Mouse (Mus musculus): ENCODE results near the gene Pafah1b1. TPM values are rescaled to one million over a fixed set of nuclear protein-coding genes. Genes with fewer than 3 reads are reported as not detected.

The Pafah1b1 gene
- polyA plus RNA-seq, 1 experiment from 2014 or later, result 51.2 TPM

DNA sequence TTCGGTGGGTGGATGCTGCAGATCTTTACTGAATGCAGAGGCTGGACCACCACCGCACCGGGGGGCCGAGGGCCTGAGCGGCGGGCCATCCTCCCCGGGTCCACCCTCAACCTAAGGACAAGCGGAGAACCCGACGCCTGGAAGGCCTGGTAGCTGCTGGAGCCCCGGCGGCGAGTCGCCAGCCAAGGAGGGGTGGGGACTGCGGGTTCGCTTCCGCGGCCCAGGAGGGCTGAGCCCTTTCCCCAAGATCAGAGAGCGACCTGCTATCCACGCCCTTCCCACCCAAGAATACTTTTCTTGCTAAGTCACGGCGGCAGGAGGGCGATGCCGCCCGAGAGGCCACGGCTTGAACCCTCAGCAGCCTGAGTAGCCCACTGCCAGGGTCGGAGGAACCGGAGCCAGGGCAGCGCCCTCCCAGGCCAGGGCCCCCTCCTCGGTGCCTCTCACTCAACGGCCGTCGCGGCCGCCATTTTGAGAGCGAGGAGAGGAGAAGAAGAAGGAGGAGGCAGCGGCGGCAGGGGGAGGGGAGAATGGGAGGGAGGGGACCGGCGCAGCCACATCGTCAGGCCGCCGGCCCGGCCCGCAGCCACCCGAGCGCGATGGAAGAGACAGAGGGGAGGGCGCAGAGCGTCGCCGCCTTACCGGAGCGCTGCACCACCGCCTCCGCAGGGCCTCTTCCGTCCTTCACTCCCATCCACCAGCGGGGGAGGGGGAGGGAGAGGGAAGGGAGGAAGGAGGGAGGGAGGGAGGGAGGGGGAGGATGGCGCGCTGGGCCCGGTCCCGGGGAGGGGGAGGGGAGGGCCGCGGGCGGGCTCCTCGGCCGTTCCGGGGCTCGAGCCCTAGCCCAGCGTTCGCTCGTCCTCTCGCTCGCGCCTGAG lies 874 bp downstream of the Pafah1b1 start:
- peak overlapping the region; percentile 86 for H3K4me2 ChIP-seq (ENCODE audit: low read length)
- ATAC-seq, result peak; percentile 81
- WGBS, result under 1% methylated on average over 49 of the region's 75 CpGs
- H3K9me3 ChIP-seq (ENCODE audit: control insufficient read depth, low read length), result no peaks in the 10 kb centered on the region
- H3K36me3 ChIP-seq (ENCODE audit: control insufficient read depth, insufficient read depth), result no peaks in the 10 kb centered on the region
- H3K4me3 ChIP-seq (replicated peaks; ENCODE audit: low read length), result peak overlapping the region; percentile 61
- H3K27ac ChIP-seq (ENCODE audit: low read length), result peak overlapping the region; percentile 100
- peaks cover 24% of the 10 kb centered on the region for H3K4me1 ChIP-seq (replicated peaks; ENCODE audit: control insufficient read depth, insufficient read depth, low read length)
- no peaks in the 10 kb centered on the region for H3K27me3 ChIP-seq (replicated peaks; ENCODE audit: control insufficient read depth, insufficient read depth, low read length)
- H3K9ac ChIP-seq (replicated peaks; ENCODE audit: low read depth, low read length), result peak overlapping the region; percentile 97

GRCm38 (mm10) chr11:74721971-74722370 lies 2.5 kb downstream of the Pafah1b1 start:
- Histone ChIP-seq H3K9me3 (ENCODE audit: control insufficient read depth, low read length) (no peaks in the 10 kb centered on the region), H3K27ac (ENCODE audit: low read length) (no peak overlapping the region), H3K9ac (replicated peaks; ENCODE audit: low read depth, low read length) (peak overlapping the region; percentile 49; the same call in 1 of the 2 replicates), H3K36me3 (ENCODE audit: control insufficient read depth, insufficient read depth) (no peaks in the 10 kb centered on the region), H3K4me1 (replicated peaks; ENCODE audit: control insufficient read depth, insufficient read depth, low read length) (peaks cover 24% of the 10 kb centered on the region), H3K4me3 (replicated peaks; ENCODE audit: low read length) (peak overlapping the region; percentile 49), H3K4me2 (ENCODE audit: low read length) (peak overlapping the region; percentile 82), H3K27me3 (replicated peaks; ENCODE audit: control insufficient read depth, insufficient read depth, low read length) (no peaks in the 10 kb centered on the region)
- 24% methylated on average over 3 of the region's 3 CpGs for WGBS
- no peak for ATAC-seq

DNA sequence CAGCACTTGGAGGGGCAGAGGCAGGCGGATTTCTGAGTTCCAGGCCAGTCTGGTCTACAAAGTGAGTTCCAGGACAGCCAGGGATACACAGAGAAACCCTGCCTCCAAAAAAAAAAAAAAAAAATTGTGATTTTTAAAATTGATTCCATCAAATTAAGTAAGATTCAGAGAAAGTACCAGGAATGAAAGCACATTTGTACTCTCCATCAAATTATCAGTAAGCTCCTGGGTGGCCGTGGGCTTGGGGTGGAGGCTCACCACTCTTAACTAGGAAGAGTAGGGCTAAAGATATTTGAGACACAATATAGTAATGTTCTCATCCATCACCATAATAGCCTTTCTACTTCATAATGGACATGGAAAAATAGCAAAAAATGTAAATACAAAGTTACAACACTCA lies 3.3 kb downstream of the Pafah1b1 start:
- no peaks in the 10 kb centered on the region for H3K9me3 ChIP-seq (ENCODE audit: control insufficient read depth, low read length)
- no peak overlapping the region for H3K4me3 ChIP-seq (replicated peaks; ENCODE audit: low read length)
- no peak overlapping the region for H3K27ac ChIP-seq (ENCODE audit: low read length)
- H3K4me2 ChIP-seq (ENCODE audit: low read length), result peak overlapping the region; percentile 42
- H3K27me3 ChIP-seq (replicated peaks; ENCODE audit: control insufficient read depth, insufficient read depth, low read length), result no peaks in the 10 kb centered on the region
- H3K36me3 ChIP-seq (ENCODE audit: control insufficient read depth, insufficient read depth), result no peaks in the 10 kb centered on the region
- no peak for ATAC-seq
- H3K4me1 ChIP-seq (replicated peaks; ENCODE audit: control insufficient read depth, insufficient read depth, low read length), result peaks cover 28% of the 10 kb centered on the region
- H3K9ac ChIP-seq (replicated peaks; ENCODE audit: low read depth, low read length), result no peak overlapping the region
- WGBS, result 72% methylated on average over 2 of the region's 2 CpGs

DNA sequence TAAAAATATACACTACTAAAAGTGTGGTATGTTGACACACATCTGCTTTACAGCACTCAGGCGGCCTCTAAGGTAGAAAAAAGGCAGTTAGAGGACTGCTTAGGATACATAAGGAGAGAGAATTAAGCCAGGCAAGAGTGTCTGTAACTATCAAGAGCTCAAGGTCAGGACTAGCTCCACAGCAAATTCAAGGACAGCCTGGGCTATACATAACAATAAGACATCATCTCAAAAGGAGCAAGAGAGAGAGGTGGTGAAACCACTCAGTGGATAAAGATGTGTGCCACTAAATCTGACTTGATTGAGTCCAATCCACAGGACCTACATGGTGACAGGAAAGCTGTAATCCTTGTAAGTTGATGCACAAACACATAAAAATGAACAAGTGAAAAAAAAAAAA lies 3.8 kb downstream of the Pafah1b1 start:
- Histone ChIP-seq H3K9me3 (ENCODE audit: control insufficient read depth, low read length) (no peaks in the 10 kb centered on the region), H3K4me2 (ENCODE audit: low read length) (peak overlapping the region; percentile 42), H3K9ac (replicated peaks; ENCODE audit: low read depth, low read length) (no peak overlapping the region), H3K27ac (ENCODE audit: low read length) (no peak overlapping the region), H3K4me3 (replicated peaks; ENCODE audit: low read length) (no peak overlapping the region), H3K27me3 (replicated peaks; ENCODE audit: control insufficient read depth, insufficient read depth, low read length) (no peaks in the 10 kb centered on the region), H3K4me1 (replicated peaks; ENCODE audit: control insufficient read depth, insufficient read depth, low read length) (peaks cover 31% of the 10 kb centered on the region), H3K36me3 (ENCODE audit: control insufficient read depth, insufficient read depth) (no peaks in the 10 kb centered on the region)
- 78% methylated on average over 1 of the region's 1 CpGs for WGBS
- no peak for ATAC-seq

DNA sequence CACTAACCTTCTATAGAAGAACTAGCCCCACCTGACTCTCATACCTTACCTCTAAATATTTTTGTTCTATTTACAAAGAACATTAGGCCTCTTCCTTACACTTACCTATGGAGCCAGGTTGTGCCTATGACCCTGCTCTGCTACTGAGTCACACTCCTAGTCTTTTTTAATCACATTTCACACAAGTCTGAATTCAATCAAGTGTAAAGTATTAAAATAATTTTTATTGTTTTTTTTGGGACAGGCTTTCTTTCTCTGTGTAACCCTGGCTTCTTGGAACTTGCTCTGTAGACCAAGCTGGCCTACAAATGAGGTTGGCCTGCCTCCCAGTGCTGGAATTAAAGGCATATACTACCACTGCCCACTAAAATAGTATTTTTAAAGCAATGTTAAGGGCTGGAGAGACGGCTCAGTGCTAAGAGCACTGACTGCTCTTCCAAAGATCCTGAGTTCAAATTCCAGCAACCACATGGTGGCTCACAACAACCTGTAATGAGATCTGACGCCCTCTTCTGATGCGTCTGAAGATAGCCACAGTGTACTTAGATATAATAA lies 8.4 kb downstream of the Pafah1b1 start:
- H3K36me3 ChIP-seq (ENCODE audit: control insufficient read depth, insufficient read depth), result no peaks in the 10 kb centered on the region
- no peaks in the 10 kb centered on the region for H3K9me3 ChIP-seq (ENCODE audit: control insufficient read depth, low read length)
- WGBS, result 86% methylated on average over 3 of the region's 3 CpGs
- no peak overlapping the region for H3K4me3 ChIP-seq (replicated peaks; ENCODE audit: low read length)
- peaks cover 24% of the 10 kb centered on the region for H3K4me1 ChIP-seq (replicated peaks; ENCODE audit: control insufficient read depth, insufficient read depth, low read length)
- ATAC-seq, result no peak
- H3K27me3 ChIP-seq (replicated peaks; ENCODE audit: control insufficient read depth, insufficient read depth, low read length), result no peaks in the 10 kb centered on the region
- no peak overlapping the region for H3K9ac ChIP-seq (replicated peaks; ENCODE audit: low read depth, low read length)
- no peak overlapping the region for H3K4me2 ChIP-seq (ENCODE audit: low read length)
- no peak overlapping the region for H3K27ac ChIP-seq (ENCODE audit: low read length)

DNA sequence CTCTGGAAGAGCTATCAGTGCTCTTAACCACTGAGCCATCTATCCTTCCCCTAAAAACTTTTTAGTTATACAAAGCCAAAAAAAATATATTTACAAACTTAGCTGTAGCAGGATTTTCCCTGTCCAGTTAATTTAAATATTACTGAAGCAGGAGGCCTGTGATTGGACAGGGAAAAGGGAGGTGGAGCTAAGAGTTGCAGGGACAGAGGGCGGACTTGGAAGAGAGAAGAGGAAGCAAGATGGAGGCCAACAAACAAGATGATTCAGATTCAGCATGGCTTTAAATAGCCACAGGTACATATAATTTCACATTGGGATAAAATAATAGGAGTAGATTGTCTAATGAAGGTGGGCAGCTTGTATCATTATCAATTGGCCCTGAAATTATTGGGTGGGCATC lies 13.8 kb downstream of the Pafah1b1 start:
- WGBS, result 100% methylated on average over 1 of the region's 1 CpGs
- H3K9me3 ChIP-seq (ENCODE audit: control insufficient read depth, low read length), result no peaks in the 10 kb centered on the region
- peaks cover 2% of the 10 kb centered on the region; the same call in 1 of the 2 replicates for H3K4me1 ChIP-seq (replicated peaks; ENCODE audit: control insufficient read depth, insufficient read depth, low read length)
- no peak overlapping the region for H3K9ac ChIP-seq (replicated peaks; ENCODE audit: low read depth, low read length)
- H3K4me3 ChIP-seq (replicated peaks; ENCODE audit: low read length), result no peak overlapping the region
- no peak overlapping the region for H3K4me2 ChIP-seq (ENCODE audit: low read length)
- no peak for ATAC-seq
- H3K27me3 ChIP-seq (replicated peaks; ENCODE audit: control insufficient read depth, insufficient read depth, low read length), result no peaks in the 10 kb centered on the region
- no peak overlapping the region for H3K27ac ChIP-seq (ENCODE audit: low read length)
- no peaks in the 10 kb centered on the region for H3K36me3 ChIP-seq (ENCODE audit: control insufficient read depth, insufficient read depth)

DNA sequence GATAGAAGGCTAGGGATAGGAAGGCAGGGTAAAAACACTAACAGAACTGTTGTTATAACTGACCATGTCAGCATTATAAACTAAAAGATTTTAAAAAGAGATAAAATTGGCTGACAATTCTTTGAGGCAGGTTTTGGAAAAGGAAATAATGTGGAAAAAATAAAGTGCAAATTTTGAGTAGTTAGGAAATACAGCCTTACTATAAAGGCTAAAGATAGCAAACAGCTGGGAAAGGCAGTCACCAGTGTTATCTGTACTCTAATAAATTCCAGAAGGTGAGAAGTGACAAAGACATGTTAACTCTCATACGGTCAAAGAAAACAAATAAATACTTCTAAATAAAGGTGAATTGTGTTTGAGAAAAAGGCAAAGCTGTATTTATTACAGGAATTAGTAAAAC lies 15.7 kb downstream of the Pafah1b1 start:
- no peak for ATAC-seq
- peaks cover 2% of the 10 kb centered on the region; the same call in 1 of the 2 replicates for H3K4me1 ChIP-seq (replicated peaks; ENCODE audit: control insufficient read depth, insufficient read depth, low read length)
- no peaks in the 10 kb centered on the region for H3K27me3 ChIP-seq (replicated peaks; ENCODE audit: control insufficient read depth, insufficient read depth, low read length)
- H3K9me3 ChIP-seq (ENCODE audit: control insufficient read depth, low read length), result no peaks in the 10 kb centered on the region
- WGBS, result 88% methylated on average over 1 of the region's 1 CpGs
- no peak overlapping the region for H3K27ac ChIP-seq (ENCODE audit: low read length)
- H3K4me3 ChIP-seq (replicated peaks; ENCODE audit: low read length), result no peak overlapping the region
- no peak overlapping the region for H3K4me2 ChIP-seq (ENCODE audit: low read length)
- no peak overlapping the region for H3K9ac ChIP-seq (replicated peaks; ENCODE audit: low read depth, low read length)
- no peaks in the 10 kb centered on the region for H3K36me3 ChIP-seq (ENCODE audit: control insufficient read depth, insufficient read depth)

GRCm38 (mm10) chr11:74704068-74704467 lies 20.4 kb downstream of the Pafah1b1 start:
- Histone ChIP-seq H3K9ac (replicated peaks; ENCODE audit: low read depth, low read length) (no peak overlapping the region), H3K4me3 (replicated peaks; ENCODE audit: low read length) (no peak overlapping the region), H3K36me3 (ENCODE audit: control insufficient read depth, insufficient read depth) (no peaks in the 10 kb centered on the region), H3K27me3 (replicated peaks; ENCODE audit: control insufficient read depth, insufficient read depth, low read length) (no peaks in the 10 kb centered on the region), H3K4me1 (replicated peaks; ENCODE audit: control insufficient read depth, insufficient read depth, low read length) (peaks cover 2% of the 10 kb centered on the region; the same call in 1 of the 2 replicates), H3K27ac (ENCODE audit: low read length) (no peak overlapping the region), H3K9me3 (ENCODE audit: control insufficient read depth, low read length) (no peaks in the 10 kb centered on the region), H3K4me2 (ENCODE audit: low read length) (no peak overlapping the region)
- ATAC-seq, result no peak
- WGBS, result 95% methylated on average over 2 of the region's 2 CpGs

DNA sequence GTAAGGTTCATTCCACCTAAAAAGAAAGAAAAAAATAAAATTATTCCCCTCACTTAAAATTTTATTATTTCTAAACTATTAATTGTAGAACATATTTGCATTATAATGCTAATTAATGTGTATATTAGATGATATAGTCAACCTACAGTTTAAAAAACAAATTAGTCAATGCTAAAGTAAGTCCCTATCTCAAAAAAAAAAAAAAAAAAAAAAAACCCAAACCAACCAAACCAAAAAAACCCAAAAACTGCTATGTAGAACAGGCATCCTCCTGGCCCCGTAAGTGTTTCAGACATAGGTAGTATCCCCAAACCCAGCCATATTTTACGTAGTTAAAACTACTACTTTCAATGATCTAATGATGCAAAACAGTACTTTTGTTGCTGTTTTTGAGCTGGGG lies 25.0 kb downstream of the Pafah1b1 start:
- Histone ChIP-seq H3K27me3 (replicated peaks; ENCODE audit: control insufficient read depth, insufficient read depth, low read length) (no peaks in the 10 kb centered on the region), H3K27ac (ENCODE audit: low read length) (no peak overlapping the region), H3K36me3 (ENCODE audit: control insufficient read depth, insufficient read depth) (peaks cover 5% of the 10 kb centered on the region; the same call in 1 of the 2 replicates), H3K9ac (replicated peaks; ENCODE audit: low read depth, low read length) (no peak overlapping the region), H3K4me1 (replicated peaks; ENCODE audit: control insufficient read depth, insufficient read depth, low read length) (no peaks in the 10 kb centered on the region), H3K4me3 (replicated peaks; ENCODE audit: low read length) (no peak overlapping the region), H3K4me2 (ENCODE audit: low read length) (no peak overlapping the region), H3K9me3 (ENCODE audit: control insufficient read depth, low read length) (no peaks in the 10 kb centered on the region)
- 99% methylated on average over 2 of the region's 2 CpGs for WGBS
- no peak for ATAC-seq

Data from forebrain, embryonic 16.5 days (tissue).